Mouse (Mus musculus) brown adipose tissue, adult 24 weeks (tissue): ENCODE measurements at regions not wholly inside any gene's neighbourhood (a gene's known extent, or its start where the extent isn't known, plus 50 kb on each side); places are given as distances from the start of the nearest gene placed in this dataset.

Source experiments
- H3K27ac ChIP-seq: fragments of 200-500 bp; replicated peaks from 2 replicates; pipeline ENCODE4 v1.5.1; 2012; ENCODE audit warnings: low read depth, mild to moderate bottlenecking, low read length
- H3K4me1 ChIP-seq: fragments of 200-500 bp; 2 replicates; pipeline ENCODE4 v1.6.1; 2012; ENCODE audit warnings: low read length, mixed read lengths; ENCODE audit not compliant: control insufficient read depth, insufficient read depth, insufficient read length
- H3K4me3 ChIP-seq: fragments of 200-500 bp; 2 replicates; pipeline ENCODE4 v1.5.1; 2012; ENCODE audit warnings: low read depth, mild to moderate bottlenecking, low read length, moderate library complexity; ENCODE audit not compliant: insufficient read depth

- no peak overlapping the region for H3K27ac ChIP-seq
- peaks cover 4% of the 10 kb centered on the region for H3K4me1 ChIP-seq
- H3K4me3 ChIP-seq = no peak overlapping the region
Observed at GRCm38 (mm10) chr1:194878440-194878839, 60.2 kb upstream of the Cd34 start.

- Histone ChIP-seq H3K4me1 (peaks cover 4% of the 10 kb centered on the region), H3K27ac (peak overlapping the region; percentile 92), H3K4me3 (peak overlapping the region; percentile 48)
Observed at GRCm38 (mm10) chr1:194879324-194880233, 59.0 kb upstream of the Cd34 start.

GRCm38 (mm10) chr1:194881556-194882223 is 56.9 kb upstream of the Cd34 start:
- Histone ChIP-seq H3K4me1 (peaks cover 6% of the 10 kb centered on the region), H3K4me3 (no peak overlapping the region), H3K27ac (no peak overlapping the region)

GRCm38 (mm10) chr1:194885071-194885686 is 53.4 kb upstream of the Cd34 start:
- Histone ChIP-seq H3K4me3 (no peak overlapping the region), H3K4me1 (peaks cover 2% of the 10 kb centered on the region; the same call in 1 of the 2 replicates), H3K27ac (no peak overlapping the region)

- Histone ChIP-seq H3K4me3 (no peak overlapping the region), H3K27ac (no peak overlapping the region), H3K4me1 (peaks cover 2% of the 10 kb centered on the region; the same call in 1 of the 2 replicates)
Observed at GRCm38 (mm10) chr1:194885687-194886077, 52.9 kb upstream of the Cd34 start.
